Mouse (Mus musculus) thymus, adult 2 months (tissue): ENCODE measurements around the gene Mgmt. TPM values are rescaled to one million over a fixed set of nuclear protein-coding genes. Genes with fewer than 3 reads are reported as not detected.

Experiments
- DNase-seq: peaks from one replicate; pipeline ENCODE4 v3.0.0; 2021
- H3K27ac ChIP-seq: fragments of 200-500 bp; 2 replicates; pipeline ENCODE4 v1.5.1; 2012; ENCODE audit warnings: low read length, control low read depth; ENCODE audit not compliant: control insufficient read depth, insufficient read depth
- H3K27me3 ChIP-seq: fragments of 200-500 bp; 2 replicates; pipeline ENCODE4 v1.6.1; 2012; ENCODE audit warnings: mild to moderate bottlenecking, low read length, moderate library complexity, mixed read lengths; ENCODE audit not compliant: control insufficient read depth, insufficient read depth
- H3K36me3 ChIP-seq: fragments of 200-500 bp; 2 replicates; pipeline ENCODE4 v1.6.1; 2012; ENCODE audit warnings: mild to moderate bottlenecking, low read length, moderate library complexity; ENCODE audit not compliant: control insufficient read depth, insufficient read depth
- H3K4me1 ChIP-seq: fragments of 200-500 bp; replicated peaks from 2 replicates; pipeline ENCODE4 v1.6.1; 2012; ENCODE audit warnings: low read length; ENCODE audit not compliant: control insufficient read depth, insufficient read depth
- H3K4me3 ChIP-seq: fragments of 200-500 bp; 2 replicates; pipeline ENCODE4 v1.5.1; 2012; ENCODE audit warnings: mild to moderate bottlenecking, low read length, control low read depth, moderate library complexity; ENCODE audit not compliant: control insufficient read depth, insufficient read depth
- CTCF ChIP-seq: fragments of 200-500 bp; IDR thresholded peaks from 2 replicates; pipeline ENCODE4 v1.5.1; 2012; ENCODE audit warnings: mild to moderate bottlenecking, control low read depth, low read length, moderate library complexity, borderline replicate concordance; ENCODE audit not compliant: control insufficient read depth, poor library complexity, insufficient read depth; ENCODE audit errors: extremely low read depth
- POLR2A ChIP-seq: fragments of 200-500 bp; IDR thresholded peaks from 2 replicates; pipeline ENCODE4 v1.6.1; 2012; ENCODE audit warnings: mild to moderate bottlenecking, low read length, control low read depth, moderate library complexity; ENCODE audit not compliant: control insufficient read depth, poor library complexity, insufficient read depth; ENCODE audit errors: extremely low read depth
- WGBS: fragments of 180-500 bp; shearing (Covaris S2); methylation state at CpG from one replicate; pipeline ENCODE4 v1.1.7; 2018; 5-methylcytosine and 5-hydroxymethylcytosine counted together
- polyA plus RNA-seq: library from polyadenylated mRNA; depleted of rRNA; stranded (reverse); fragments of >200 nt; gene quantifications from 2 replicates; pipeline ENCODE4 v1.2.3, GENCODE M21; 2012

The Mgmt gene
- polyA plus RNA-seq, 1 experiment: 2.9 TPM

DNA sequence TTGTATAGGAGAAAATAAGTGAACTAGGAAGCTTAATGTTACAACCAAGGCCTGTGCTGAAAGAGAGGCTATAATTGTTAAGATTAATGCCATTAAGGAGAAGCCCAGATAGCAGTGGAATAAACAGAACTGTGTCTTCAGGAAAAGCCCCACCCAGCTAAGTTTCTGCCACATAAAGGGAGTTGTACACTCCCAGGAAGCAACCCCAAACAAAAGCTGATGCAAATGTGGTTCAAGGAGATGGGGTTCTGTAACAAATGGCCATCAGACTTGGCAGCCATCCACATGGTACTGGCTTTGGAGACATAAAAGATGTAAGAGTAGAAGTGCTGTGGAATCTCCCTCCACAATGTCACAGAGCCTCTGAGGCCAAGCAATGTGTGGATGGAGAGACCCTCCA, 264.7 kb downstream of the Mgmt start:
- H3K36me3 ChIP-seq: no peaks in the 10 kb centered on the region
- TF ChIP-seq CTCF: no peak
- no peaks in the 10 kb centered on the region for H3K27me3 ChIP-seq
- H3K27ac ChIP-seq: no peak overlapping the region
- no peaks in the 10 kb centered on the region for H3K4me1 ChIP-seq
- DNase-seq: no peak
- no peak overlapping the region for H3K4me3 ChIP-seq

DNA sequence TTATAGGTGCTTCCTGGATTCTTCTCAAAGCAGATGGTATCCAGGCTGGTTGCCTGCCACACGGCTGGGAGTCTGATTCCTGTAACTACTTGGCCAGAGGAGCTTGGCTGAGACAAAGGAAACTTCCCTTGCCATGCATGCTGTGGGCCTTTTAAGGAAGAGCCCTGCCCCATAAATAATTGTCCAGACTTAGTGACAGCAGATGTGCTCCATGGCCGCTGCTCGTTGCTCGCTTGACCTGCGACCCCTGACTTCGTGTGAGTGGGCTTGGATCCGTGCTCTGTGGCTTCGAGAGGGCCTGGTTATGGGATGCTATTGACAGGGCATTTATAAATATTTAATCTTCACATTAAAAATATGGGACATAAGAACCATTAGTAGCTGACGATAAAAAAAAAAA, 277.9 kb downstream of the Mgmt start:
- no peak for DNase-seq
- TF ChIP-seq POLR2A (no peak), CTCF (no peak)
- H3K27ac ChIP-seq: no peak overlapping the region

More for the DNA sequence above, 277.9 kb downstream of the Mgmt start:
- 78% methylated on average over 9 of the region's 9 CpGs for WGBS
- no peaks in the 10 kb centered on the region for H3K27me3 ChIP-seq
- H3K4me3 ChIP-seq: no peak overlapping the region
- H3K4me1 ChIP-seq: no peaks in the 10 kb centered on the region
- H3K36me3 ChIP-seq: no peaks in the 10 kb centered on the region
